Mouse (Mus musculus): ENCODE results near the gene Fv1.

Gene Fv1

DNA sequence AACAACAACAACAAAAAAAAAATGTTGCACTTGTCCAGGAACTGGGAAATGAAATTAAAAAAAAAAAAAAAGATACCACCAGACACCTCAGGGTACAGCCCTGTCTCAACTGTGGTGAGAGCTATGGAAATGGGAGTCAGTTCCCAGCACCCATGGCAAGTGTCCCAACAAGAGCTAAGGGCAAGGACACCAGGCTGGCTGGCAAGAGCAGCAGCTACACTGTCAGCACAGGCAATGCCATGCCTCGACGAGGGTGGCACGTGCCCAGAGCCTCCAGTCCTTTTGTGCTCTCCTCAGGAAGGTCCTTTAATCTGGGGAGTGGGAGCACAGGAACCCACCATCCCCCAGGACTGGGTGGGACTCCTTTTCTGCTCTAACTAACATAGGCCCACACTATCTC, 15.4 kb downstream of the Fv1 start:
- no peak for DNase-seq (ENCODE audit: low spot score in 2 of 2)

DNA sequence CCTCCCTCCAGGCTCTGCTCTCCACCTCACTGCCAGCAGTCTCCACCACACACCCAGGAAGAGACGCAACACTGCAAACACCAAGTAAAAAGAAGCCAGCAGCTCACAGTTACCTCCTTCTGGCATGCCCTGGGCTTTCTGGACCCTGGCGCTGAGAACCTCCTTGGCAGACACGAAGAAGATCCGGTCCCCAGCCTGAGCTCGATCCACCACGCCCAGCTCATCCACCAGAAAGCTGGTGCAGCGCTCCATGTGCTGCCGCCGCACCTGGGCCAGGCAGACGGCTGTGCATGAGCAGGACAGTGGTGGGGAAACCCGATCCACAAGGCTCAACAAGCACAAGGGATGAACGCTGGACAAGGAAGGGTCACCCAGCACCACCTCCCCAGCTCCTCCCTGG, 17.4 kb downstream of the Fv1 start:
- no peak for DNase-seq (ENCODE audit: low spot score in 2 of 2)

DNA sequence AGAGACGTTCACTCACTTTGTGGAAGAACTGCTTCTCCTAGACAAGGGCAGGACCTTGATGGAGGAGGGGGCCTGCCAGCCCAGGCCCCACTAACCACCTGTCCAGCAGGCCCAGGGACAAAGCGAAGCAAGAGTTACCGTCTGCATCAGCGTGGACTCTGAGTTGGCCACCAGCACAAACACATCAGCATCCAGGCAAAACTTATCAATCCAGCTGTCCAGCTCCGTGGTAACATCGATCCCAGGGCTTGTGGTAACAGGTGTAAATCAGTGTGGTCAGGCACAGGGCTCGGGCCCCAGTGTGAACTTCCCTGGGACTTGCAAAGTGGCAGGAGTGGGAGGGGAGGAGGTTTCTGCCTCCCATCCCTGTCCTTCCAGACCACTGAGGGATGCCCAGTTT, 18.5 kb downstream of the Fv1 start:
- DNase-seq (ENCODE audit: low spot score in 2 of 2) = no peak

DNA sequence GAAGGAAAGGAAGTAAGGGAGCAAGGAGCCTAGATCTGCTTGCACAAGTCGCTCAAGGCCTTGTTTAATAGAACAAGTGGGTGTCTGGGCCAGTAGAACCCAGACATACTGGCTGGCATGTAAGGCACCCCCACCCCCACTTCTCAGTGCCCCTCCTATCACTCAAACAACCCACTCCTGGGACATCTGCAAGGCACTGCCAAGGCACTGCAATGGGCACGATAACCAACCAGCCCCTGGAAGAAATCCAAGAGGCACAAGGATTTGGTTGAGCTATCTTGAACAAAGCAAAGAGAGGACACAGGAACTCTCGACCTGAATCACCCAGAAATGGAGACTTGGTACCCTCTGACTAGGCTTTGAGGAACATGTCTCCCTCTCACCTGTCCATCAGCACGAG, 19.5 kb downstream of the Fv1 start:
- no peak for DNase-seq (ENCODE audit: low spot score in 2 of 2)

- no peak for DNase-seq (ENCODE audit: low spot score in 2 of 2)
These were observed 21.6 kb downstream of the Fv1 start for GRCm38 (mm10) chr4:147890341-147890740.

DNA sequence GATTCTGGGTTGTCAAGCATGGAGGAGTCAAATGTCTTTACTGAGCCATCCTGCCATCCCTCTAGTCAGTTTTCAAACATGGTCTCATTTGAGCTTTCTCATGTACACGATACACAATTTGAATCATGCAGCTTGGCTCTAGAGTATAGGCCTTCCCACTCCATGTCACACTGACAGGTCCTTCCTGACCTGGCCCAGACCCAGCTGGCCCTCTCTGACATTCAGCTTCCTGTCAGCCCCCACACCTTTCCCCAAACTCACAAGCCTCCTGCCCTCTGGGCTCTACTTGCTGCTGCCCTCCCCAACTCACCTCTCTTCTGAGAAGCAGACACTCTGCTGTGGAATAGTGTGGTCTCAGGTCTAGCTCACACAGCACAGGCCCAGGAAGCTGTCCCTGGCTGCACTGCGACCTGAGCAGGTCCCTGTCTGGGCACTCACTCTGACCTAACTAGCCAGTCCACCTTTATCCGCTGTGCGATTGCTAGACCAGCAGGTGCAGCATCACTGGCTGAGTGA, 27.1 kb downstream of the Fv1 start:
- no peak for DNase-seq (ENCODE audit: low spot score in 2 of 2)

- no peak for DNase-seq (ENCODE audit: low spot score in 2 of 2)
These were observed 27.6 kb downstream of the Fv1 start for GRCm38 (mm10) chr4:147896411-147896810.

DNA sequence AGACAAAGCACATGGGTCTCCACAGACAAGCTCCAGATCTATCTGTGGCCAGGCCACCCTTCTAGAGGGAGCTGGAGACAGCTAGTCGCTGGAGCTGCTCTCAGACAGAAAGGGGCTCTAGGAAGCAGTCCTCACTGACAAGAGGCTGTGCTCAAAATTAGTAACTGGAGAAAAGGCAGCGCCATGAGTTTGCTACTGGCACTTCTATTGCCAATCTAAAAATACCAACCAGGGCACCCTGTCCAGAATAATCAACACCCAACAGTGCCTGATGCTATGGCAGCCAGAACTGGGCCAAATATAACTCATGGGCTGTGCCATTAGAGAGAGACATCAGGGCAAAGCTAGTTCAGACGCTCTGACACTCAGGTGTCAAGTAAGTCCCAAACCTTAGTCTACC, 28.6 kb downstream of the Fv1 start:
- DNase-seq (ENCODE audit: low spot score in 2 of 2) = no peak

DNA sequence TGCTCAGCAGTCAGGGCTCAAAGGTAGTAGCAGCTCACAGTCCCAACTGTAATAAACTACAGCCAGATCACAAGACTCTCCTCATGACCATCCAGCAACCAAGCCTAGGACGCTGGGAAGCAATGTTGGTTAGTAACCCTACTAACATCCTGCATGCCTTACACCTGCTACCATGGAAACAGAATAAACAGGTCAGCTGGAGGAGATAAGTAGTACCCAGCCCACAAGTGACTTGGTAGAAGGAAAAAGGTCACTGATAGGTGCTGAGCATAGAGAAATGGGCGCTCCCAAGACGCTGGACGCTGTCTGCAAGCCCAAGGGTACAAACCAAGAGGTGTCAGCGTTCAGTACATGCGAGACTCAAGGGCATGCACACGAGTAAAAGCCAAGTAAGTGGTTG, 31.7 kb downstream of the Fv1 start:
- DNase-seq (ENCODE audit: low spot score in 2 of 2) = no peak

GRCm38 (mm10) chr4:147902906-147903500, 34.2 kb downstream of the Fv1 start:
- DNase-seq (ENCODE audit: low spot score in 2 of 2) = no peak

GRCm38 (mm10) chr4:147903601-147904000, 34.8 kb downstream of the Fv1 start:
- DNase-seq (ENCODE audit: low spot score in 2 of 2) = no peak

DNA sequence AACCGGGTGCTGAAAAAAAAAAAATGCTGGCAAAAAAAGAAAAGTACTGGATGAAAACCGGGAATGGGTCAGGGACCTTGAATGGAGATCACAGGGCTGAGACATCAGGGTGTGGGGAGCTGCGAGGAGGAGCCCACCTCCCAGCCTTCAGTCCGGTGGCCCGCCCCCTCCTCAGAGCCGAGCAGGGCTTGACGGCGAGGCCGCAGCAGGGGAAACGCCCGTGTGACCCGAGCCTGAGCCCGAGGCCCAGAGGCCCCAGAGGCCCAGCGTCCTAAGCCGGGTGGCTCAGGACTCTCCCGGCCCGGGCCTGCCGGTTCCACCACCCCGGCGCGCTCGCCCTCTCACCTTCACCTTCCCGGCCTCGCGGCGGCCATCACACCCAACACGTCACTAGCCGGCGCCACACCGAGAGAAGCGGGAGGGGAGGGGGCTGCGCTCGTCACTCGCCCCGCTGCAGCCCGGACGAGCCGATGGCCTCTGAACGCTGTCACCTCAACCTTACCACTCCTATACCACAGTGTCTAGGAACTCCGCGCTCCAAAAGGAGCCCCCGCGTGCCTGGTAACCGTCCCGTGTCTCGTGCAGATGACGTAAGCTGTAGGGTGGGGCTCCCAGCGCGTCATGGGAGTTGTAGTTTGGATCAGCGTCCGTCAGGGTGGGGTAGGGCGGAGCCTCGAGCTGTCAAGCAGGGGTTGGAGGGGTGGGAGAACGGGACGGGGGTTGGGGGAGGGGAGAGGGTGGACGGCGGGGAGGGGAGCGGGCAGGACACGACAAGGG, 35.7 kb downstream of the Fv1 start, which contains the start of gene Mfn2:
Gene Mfn2, minus strand, starts transcription at position 392 of the 777 bp plus-strand sequence.
- peak; percentile 85 to 88 for DNase-seq (ENCODE audit: low spot score in 2 of 2)

DNA sequence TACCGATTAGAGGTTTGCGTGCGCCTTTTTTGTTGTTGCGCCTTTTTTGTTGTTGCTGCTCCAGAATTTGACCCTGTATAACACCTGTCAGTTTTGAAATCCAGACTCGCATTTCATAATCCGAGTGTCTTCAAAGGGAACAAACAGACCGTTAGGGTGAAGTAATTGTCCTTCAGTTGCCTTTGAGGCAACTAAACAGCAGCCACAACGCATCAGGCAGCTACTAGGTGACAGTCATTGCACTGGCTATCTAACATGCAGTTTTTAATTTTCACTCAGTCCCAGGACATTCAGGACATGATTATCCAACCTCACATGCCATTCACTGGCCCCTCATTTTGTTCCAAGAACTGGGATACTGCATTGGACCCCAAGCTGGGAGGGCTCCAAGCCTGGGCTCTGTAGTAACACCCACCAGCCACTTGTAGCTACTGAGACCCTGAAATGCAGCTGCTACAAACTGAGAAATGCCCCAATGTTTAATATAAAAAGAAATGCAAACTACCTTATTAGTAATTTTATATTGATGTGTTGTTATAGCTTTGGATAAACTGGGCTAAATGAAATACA, 36.4 kb downstream of the Fv1 start:
- DNase-seq (ENCODE audit: low spot score in 2 of 2) = no peak

DNA sequence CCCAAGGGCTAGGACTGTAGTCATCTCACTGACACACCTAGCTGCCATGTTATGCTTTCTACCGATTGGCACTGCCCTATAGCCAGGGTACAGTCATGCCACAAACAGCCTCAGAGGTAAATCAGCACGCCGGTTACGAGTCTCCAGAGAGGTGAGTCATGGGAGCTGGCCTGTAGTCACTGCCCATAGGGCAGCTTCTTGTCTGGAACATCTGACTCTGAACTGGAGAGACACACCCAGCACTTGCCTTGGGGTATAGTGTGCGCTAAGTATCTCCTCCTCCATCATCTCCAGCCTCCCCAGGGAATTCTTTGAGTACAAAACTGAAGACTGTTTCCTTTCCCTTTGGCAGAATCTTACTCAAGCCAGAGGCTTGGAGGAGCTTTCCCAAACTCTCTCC, 37.5 kb downstream of the Fv1 start:
- DNase-seq (ENCODE audit: low spot score in 2 of 2) = no peak

DNA sequence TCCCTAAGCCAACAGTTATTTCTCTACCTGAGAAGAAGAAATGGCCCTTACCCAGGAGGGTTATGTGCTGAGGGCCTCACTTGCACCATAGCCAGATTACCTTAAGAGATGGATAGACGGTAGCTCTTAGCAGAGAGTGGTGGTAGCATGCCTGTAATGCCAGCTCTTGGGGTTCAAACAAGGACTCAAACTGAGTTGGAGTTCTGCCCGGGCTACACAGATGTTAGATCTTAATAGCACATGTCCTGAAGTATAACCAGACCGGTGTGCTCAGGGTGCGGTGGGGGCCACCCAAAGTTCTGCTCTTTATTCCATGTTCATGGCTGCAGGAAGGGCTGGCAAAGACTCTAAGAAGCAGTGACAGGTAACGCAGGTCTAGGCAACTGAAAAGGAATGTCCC, 40.7 kb downstream of the Fv1 start:
- no peak for DNase-seq (ENCODE audit: low spot score in 2 of 2)

DNA sequence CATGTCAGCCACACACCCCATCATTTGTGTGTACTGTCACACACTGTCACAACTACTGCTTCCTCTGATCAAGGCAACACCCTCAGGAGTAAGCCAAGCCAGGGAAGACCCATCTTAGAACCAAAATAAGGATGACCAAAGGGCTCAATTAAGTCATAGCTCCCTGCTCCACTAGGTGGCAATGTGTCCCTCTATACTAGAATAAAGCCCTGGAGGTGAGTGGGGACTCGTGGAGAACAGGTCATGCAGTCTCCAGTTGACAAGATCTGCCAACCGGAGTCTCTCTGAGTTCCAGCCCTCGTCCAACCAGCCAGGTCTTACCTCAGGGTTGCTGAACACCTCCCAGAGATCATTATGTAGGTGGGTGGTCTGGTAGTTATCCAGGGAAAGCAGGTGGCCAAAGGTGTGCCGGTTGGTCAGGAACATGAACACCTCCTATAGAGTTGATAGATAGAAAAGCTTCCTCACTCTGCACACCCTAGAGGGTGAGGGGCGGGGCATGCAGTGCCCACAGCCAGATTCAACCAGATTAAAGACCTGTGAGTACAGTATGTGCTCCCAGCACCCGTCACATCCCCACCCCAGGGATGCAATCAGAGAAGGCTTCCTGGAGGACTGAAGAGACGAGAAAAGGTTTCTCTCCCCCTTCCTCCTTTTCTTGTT, 49.8 kb downstream of the Fv1 start:
- no peak for DNase-seq (ENCODE audit: low spot score in 2 of 2)
